Mouse (Mus musculus): ENCODE measurements around the gene Ankmy1.

Ankmy1 gene

GRCm38 (mm10) chr1:92830626-92831187 is 72.0 kb downstream of the Ankmy1 start:
- WGBS = 7% methylated on average over 13 of the region's 13 CpGs

- WGBS = 84% methylated on average over 5 of the region's 5 CpGs
These were observed 86.9 kb downstream of the Ankmy1 start for GRCm38 (mm10) chr1:92815756-92816294.

GRCm38 (mm10) chr1:92815100-92815499 is 87.6 kb downstream of the Ankmy1 start:
- WGBS = 74% methylated on average over 9 of the region's 9 CpGs

- WGBS = 81% methylated on average over 5 of the region's 5 CpGs
These were observed 88.4 kb downstream of the Ankmy1 start for GRCm38 (mm10) chr1:92814319-92814718.

Data from cerebral cortex, adult 2 months (tissue).